Mouse (Mus musculus): ENCODE measurements around the gene Pnn.

- TF ChIP-seq CTCF (conservative IDR thresholded peaks at IDR 0.05; ENCODE audit: insufficient read depth, insufficient read length, low read depth, low read length) (no peak), POLR2A (IDR thresholded peaks at IDR 0.05; ENCODE audit: low read depth, low read length) (peak; percentile 49)
These were observed at the start of gene Pnn for GRCm38 (mm10) chr12:59066448-59067077.

Data from kidney, adult 2 months (tissue).